Mouse (Mus musculus) heart, adult 2 months (tissue): ENCODE measurements around the gene Lce1a1. TPM values are rescaled to one million over a fixed set of nuclear protein-coding genes. Genes with fewer than 3 reads are reported as not detected.
A peak's percentile ranks its signal among the peaks of the same experiment; 100 is the strongest.

Experiments used
- DNase-seq, 2 experiments: peaks; one replicate each; pipeline ENCODE4 v3.0.0; 2021
- H3K27ac ChIP-seq: fragments of 200-600 bp; 2 replicates; pipeline ENCODE4 v1.8.1; 2022
- H3K27me3 ChIP-seq: fragments of 200-500 bp; 2 replicates; pipeline ENCODE4 v1.6.1; 2012; ENCODE audit warnings: mild to moderate bottlenecking, low read length, inconsistent platforms, mixed read lengths; ENCODE audit not compliant: control insufficient read depth, insufficient read depth
- H3K36me3 ChIP-seq: fragments of 200-500 bp; 2 replicates; pipeline ENCODE4 v1.6.1; 2012; ENCODE audit warnings: low read length, inconsistent platforms; ENCODE audit not compliant: control insufficient read depth, insufficient read depth
- H3K4me1 ChIP-seq: fragments of 200-500 bp; 2 replicates; pipeline ENCODE4 v1.6.1; 2011; ENCODE audit warnings: low read length; ENCODE audit not compliant: control insufficient read depth, insufficient read depth
- H3K4me3 ChIP-seq: fragments of 200-600 bp; 2 replicates; pipeline ENCODE4 v1.8.1; 2022
- H3K79me2 ChIP-seq: fragments of 200-500 bp; replicated peaks from 2 replicates; pipeline ENCODE4 v1.6.1; 2012; ENCODE audit warnings: mild to moderate bottlenecking, inconsistent platforms, low read length, moderate library complexity, mixed read lengths; ENCODE audit not compliant: control insufficient read depth, insufficient read depth
- H3K9ac ChIP-seq: fragments of 200-500 bp; 2 replicates; pipeline ENCODE4 v1.6.1; 2012; ENCODE audit warnings: low read depth, mild to moderate bottlenecking, control low read depth, inconsistent platforms, low read length, mixed read lengths
- CTCF ChIP-seq: fragments of 200-600 bp; IDR thresholded peaks from 2 replicates; pipeline ENCODE4 v1.8.1; 2022; ENCODE audit warnings: antibody characterized with exemption, mild to moderate bottlenecking, moderate library complexity
- EP300 ChIP-seq: fragments of 200-500 bp; IDR thresholded peaks from 2 replicates; pipeline ENCODE4 v1.6.1; 2011; ENCODE audit warnings: low read depth, low read length, control low read depth; ENCODE audit not compliant: insufficient read depth
- POLR2A ChIP-seq: fragments of 200-500 bp; IDR thresholded peaks from 2 replicates; pipeline ENCODE4 v1.6.1; 2011; ENCODE audit warnings: mild to moderate bottlenecking, low read depth, low read length, control low read depth; ENCODE audit not compliant: insufficient read depth
- WGBS: fragments of 180-500 bp; shearing (Covaris S2); methylation state at CpG from one replicate; pipeline ENCODE4 v1.1.7; 2018; 5-methylcytosine and 5-hydroxymethylcytosine counted together
- intact Hi-C: fragments of 180-260 bp; cut with DNase I; formaldehyde crosslinking; loops from one replicate; pipeline ENCODE4 v1.15.1; 2025
- polyA plus RNA-seq: library from polyadenylated mRNA; depleted of rRNA; stranded (reverse); fragments of >200 nt; gene quantifications from 2 replicates; pipeline ENCODE4 v1.2.3, GENCODE M21; 2012; rRNA removed
- total RNA-seq, 2 experiments: library from RNA; stranded (reverse); gene quantifications; 2 replicates each; pipeline ENCODE4 v1.2.3; 2021

Lce1a1 gene
- total and polyA plus RNA-seq, 3 experiments: not detected

- TF ChIP-seq POLR2A (no peak), CTCF (no peak), EP300 (no peak)
- H3K4me1 ChIP-seq: no peaks in the 10 kb centered on the region
- DNase-seq: no peak
- intact Hi-C loops: loop anchor here (10.0 kb wide), 1 partner anchor 453 kb away; no protein-coding TSS in a partner anchor
- H3K9ac ChIP-seq: no peak within 1 kb of the TSS
- no peaks in the 10 kb centered on the region for H3K79me2 ChIP-seq
- no peak within 1 kb of the TSS for H3K27ac ChIP-seq
- H3K27me3 ChIP-seq: no peaks in the 10 kb centered on the region
- H3K36me3 ChIP-seq: no peaks in the 10 kb centered on the region
- H3K4me3 ChIP-seq: no peak within 1 kb of the TSS
Measured at GRCm38 (mm10) chr3:92607392-92607791, 40.7 kb downstream of the Lce1a1 start, which contains the start of gene 2210017I01Rik. 2210017I01Rik (minus strand) TSS chr3:92607492.

- intact Hi-C loops: loop anchor here (10.0 kb wide), 1 partner anchor 447 kb away; no protein-coding TSS in a partner anchor
- H3K9ac ChIP-seq: no peak overlapping the region
- H3K27me3 ChIP-seq: no peaks in the 10 kb centered on the region
- no peak for DNase-seq
- no peaks in the 10 kb centered on the region for H3K4me1 ChIP-seq
- H3K4me3 ChIP-seq: no peak overlapping the region
- peak; percentile 60 for TF ChIP-seq CTCF
- no peak for TF ChIP-seq EP300
- no peak overlapping the region for H3K27ac ChIP-seq
- H3K36me3 ChIP-seq: no peaks in the 10 kb centered on the region
- H3K79me2 ChIP-seq: no peaks in the 10 kb centered on the region
- 38% methylated on average over 1 of the region's 1 CpGs for WGBS
Measured at GRCm38 (mm10) chr3:92602169-92602568, 45.9 kb downstream of the Lce1a1 start.

GRCm38 (mm10) chr3:92600456-92600855 lies 47.7 kb downstream of the Lce1a1 start:
- Histone ChIP-seq H3K4me1 (no peaks in the 10 kb centered on the region), H3K9ac (no peak overlapping the region), H3K27ac (no peak overlapping the region), H3K36me3 (no peaks in the 10 kb centered on the region), H3K79me2 (no peaks in the 10 kb centered on the region), H3K4me3 (no peak overlapping the region), H3K27me3 (no peaks in the 10 kb centered on the region)
- intact Hi-C loops: loop anchor here (10.0 kb wide), 1 partner anchor 446 kb away; no protein-coding TSS in a partner anchor
- 50% methylated on average over 1 of the region's 1 CpGs for WGBS
- DNase-seq: no peak
- TF ChIP-seq CTCF: no peak

GRCm38 (mm10) chr3:92599973-92600372 lies 48.1 kb downstream of the Lce1a1 start:
- intact Hi-C loops: loop anchor here (10.0 kb wide), 1 partner anchor 445 kb away; no protein-coding TSS in a partner anchor

GRCm38 (mm10) chr3:92598429-92598828 lies 49.7 kb downstream of the Lce1a1 start:
- WGBS: 80% methylated on average over 2 of the region's 2 CpGs
- intact Hi-C loops: no loop called here
- Histone ChIP-seq H3K36me3 (no peaks in the 10 kb centered on the region), H3K4me1 (no peaks in the 10 kb centered on the region), H3K27ac (no peak overlapping the region), H3K79me2 (no peaks in the 10 kb centered on the region), H3K27me3 (no peaks in the 10 kb centered on the region), H3K9ac (no peak overlapping the region), H3K4me3 (no peak overlapping the region)
- DNase-seq: no peak
- no peak for TF ChIP-seq EP300
- TF ChIP-seq POLR2A: no peak
- TF ChIP-seq CTCF: no peak

More at GRCm38 (mm10) chr3:92599973-92600372, 48.1 kb downstream of the Lce1a1 start:
- no peak overlapping the region for H3K27ac ChIP-seq
- TF ChIP-seq EP300 (no peak), POLR2A (no peak), CTCF (no peak)
- no peaks in the 10 kb centered on the region for H3K79me2 ChIP-seq
- DNase-seq: no peak
- H3K36me3 ChIP-seq: no peaks in the 10 kb centered on the region
- no peak overlapping the region for H3K4me3 ChIP-seq
- H3K27me3 ChIP-seq: no peaks in the 10 kb centered on the region
- no peaks in the 10 kb centered on the region for H3K4me1 ChIP-seq
- no peak overlapping the region for H3K9ac ChIP-seq

Other genes starting within 250 kb of the Lce1a1 start
- gene Sprr2i, start 240.3 kb downstream of the Lce1a1 start, total RNA-seq: not detected
- not detected in 2 replicates for gene Sprr2i, start 240.3 kb downstream of the Lce1a1 start, polyA plus RNA-seq
- not detected for gene Sprr2j-ps, start 230.2 kb downstream of the Lce1a1 start, total RNA-seq
- not detected in 2 replicates for gene Sprr2j-ps, start 230.2 kb downstream of the Lce1a1 start, polyA plus RNA-seq
- gene Gm9774, start 218.9 kb downstream of the Lce1a1 start, total RNA-seq: 1 to 10 TPM; 3.3 to 3.5 TPM
- 4.6 and 4.7 TPM in 2 replicates for gene Gm9774, start 218.9 kb downstream of the Lce1a1 start, polyA plus RNA-seq
- not detected for gene Sprr2k, start 215.7 kb downstream of the Lce1a1 start, total RNA-seq
- gene Sprr2k, start 215.7 kb downstream of the Lce1a1 start, polyA plus RNA-seq: not detected in 2 replicates
- gene Sprr1b, start 209.5 kb downstream of the Lce1a1 start, total RNA-seq: not detected
- gene Sprr1b, start 209.5 kb downstream of the Lce1a1 start, polyA plus RNA-seq: not detected in 2 replicates
- gene Sprr3, start 189.6 kb downstream of the Lce1a1 start, total RNA-seq: not detected
- not detected in 2 replicates for gene Sprr3, start 189.6 kb downstream of the Lce1a1 start, polyA plus RNA-seq
- gene Sprr1a, start 162.4 kb downstream of the Lce1a1 start, total RNA-seq: not detected
- 0.66 TPM in 1 of 2 replicates, not detected in the other for gene Sprr1a, start 162.4 kb downstream of the Lce1a1 start, polyA plus RNA-seq
- not detected for gene Sprr4, start 147.8 kb downstream of the Lce1a1 start, total RNA-seq
- gene Sprr4, start 147.8 kb downstream of the Lce1a1 start, polyA plus RNA-seq: not detected in 2 replicates
- not detected for gene 2310046K23Rik, start 113.8 kb downstream of the Lce1a1 start, total RNA-seq
- gene 2310046K23Rik, start 113.8 kb downstream of the Lce1a1 start, polyA plus RNA-seq: not detected in 2 replicates
- not detected for gene Ivl, start 74.6 kb downstream of the Lce1a1 start, total RNA-seq
- gene Ivl, start 74.6 kb downstream of the Lce1a1 start, polyA plus RNA-seq: not detected in 2 replicates
- not detected for gene Smcp, start 59.3 kb downstream of the Lce1a1 start, total RNA-seq
- gene Smcp, start 59.3 kb downstream of the Lce1a1 start, polyA plus RNA-seq: 0.86 and 0.91 TPM in 2 replicates
- not detected for gene 2210017I01Rik, start 40.8 kb downstream of the Lce1a1 start, total RNA-seq
- not detected in 2 replicates for gene 2210017I01Rik, start 40.8 kb downstream of the Lce1a1 start, polyA plus RNA-seq
- not detected for gene Lce6a, start 26.6 kb downstream of the Lce1a1 start, total RNA-seq
- not detected in 2 replicates for gene Lce6a, start 26.6 kb downstream of the Lce1a1 start, polyA plus RNA-seq
- gene Lce1b, start 8.6 kb upstream of the Lce1a1 start, total RNA-seq: not detected
- not detected in 2 replicates for gene Lce1b, start 8.6 kb upstream of the Lce1a1 start, polyA plus RNA-seq
- gene Lce1a2, start 22.0 kb upstream of the Lce1a1 start, total RNA-seq: not detected
- gene Lce1a2, start 22.0 kb upstream of the Lce1a1 start, polyA plus RNA-seq: not detected in 2 replicates
- not detected for gene Lce1c, start 30.9 kb upstream of the Lce1a1 start, total RNA-seq
- gene Lce1c, start 30.9 kb upstream of the Lce1a1 start, polyA plus RNA-seq: not detected in 2 replicates
- gene Lce1d, start 38.9 kb upstream of the Lce1a1 start, total RNA-seq: not detected
- gene Lce1d, start 38.9 kb upstream of the Lce1a1 start, polyA plus RNA-seq: not detected in 2 replicates
- gene Lce1e, start 60.8 kb upstream of the Lce1a1 start, total RNA-seq: not detected
- not detected in 2 replicates for gene Lce1e, start 60.8 kb upstream of the Lce1a1 start, polyA plus RNA-seq
- gene Lce1f, start 72.0 kb upstream of the Lce1a1 start, total RNA-seq: not detected
- not detected in 2 replicates for gene Lce1f, start 72.0 kb upstream of the Lce1a1 start, polyA plus RNA-seq
- not detected for gene Gm38119, start 90.8 kb upstream of the Lce1a1 start, total RNA-seq
- not detected in 2 replicates for gene Gm38119, start 90.8 kb upstream of the Lce1a1 start, polyA plus RNA-seq
- not detected for gene Lce1g, start 104.0 kb upstream of the Lce1a1 start, total RNA-seq
- gene Lce1g, start 104.0 kb upstream of the Lce1a1 start, polyA plus RNA-seq: not detected in 2 replicates
- not detected for gene Lce1h, start 116.8 kb upstream of the Lce1a1 start, total RNA-seq
- gene Lce1h, start 116.8 kb upstream of the Lce1a1 start, polyA plus RNA-seq: not detected in 2 replicates
- not detected for gene Lce1i, start 130.6 kb upstream of the Lce1a1 start, total RNA-seq
- gene Lce1i, start 130.6 kb upstream of the Lce1a1 start, polyA plus RNA-seq: not detected in 2 replicates
- gene Lce1j, start 142.2 kb upstream of the Lce1a1 start, total RNA-seq: not detected
- gene Lce1j, start 142.2 kb upstream of the Lce1a1 start, polyA plus RNA-seq: not detected in 2 replicates
- not detected for gene Lce1k, start 159.6 kb upstream of the Lce1a1 start, total RNA-seq
- gene Lce1k, start 159.6 kb upstream of the Lce1a1 start, polyA plus RNA-seq: not detected in 2 replicates
- gene Kprp, start 178.9 kb upstream of the Lce1a1 start, total RNA-seq: not detected
- not detected in 2 replicates for gene Kprp, start 178.9 kb upstream of the Lce1a1 start, polyA plus RNA-seq
- not detected for gene Lce1l, start 203.0 kb upstream of the Lce1a1 start, total RNA-seq
- not detected in 2 replicates for gene Lce1l, start 203.0 kb upstream of the Lce1a1 start, polyA plus RNA-seq
- not detected for gene 2310050C09Rik, start 221.9 kb upstream of the Lce1a1 start, total RNA-seq
- not detected in 2 replicates for gene 2310050C09Rik, start 221.9 kb upstream of the Lce1a1 start, polyA plus RNA-seq